Mouse (Mus musculus) T-helper 1 cell (primary cell): ENCODE measurements around the gene Tmem104.

ENCODE experiments used
- in situ Hi-C: fragments of 300-600 bp; cut with MboI, MseI; formaldehyde crosslinking; loops from one replicate; pipeline ENCODE4 v1.15.1; 2025; ENCODE audit warnings: high pct_unique_total_duplicates

Tmem104 gene

GRCm38 (mm10) chr11:115164976-115165374 is 22.3 kb upstream of the Tmem104 start:
- in situ Hi-C loops = loop anchor here (5.0 kb wide), 1 partner anchor 112 kb away; the partner anchor contains the start of gene Fdxr

GRCm38 (mm10) chr11:115166776-115167175 is 20.5 kb upstream of the Tmem104 start:
- in situ Hi-C loops = no loop called here

- in situ Hi-C loops = no loop called here
These were observed 19.5 kb upstream of the Tmem104 start for GRCm38 (mm10) chr11:115167631-115168249.

- in situ Hi-C loops = no loop called here
These were observed 17.9 kb upstream of the Tmem104 start for GRCm38 (mm10) chr11:115169430-115169829.

GRCm38 (mm10) chr11:115171125-115171524 is 16.2 kb upstream of the Tmem104 start:
- in situ Hi-C loops = no loop called here

GRCm38 (mm10) chr11:115172825-115173287 is 14.4 kb upstream of the Tmem104 start:
- in situ Hi-C loops = no loop called here

- in situ Hi-C loops = no loop called here
These were observed 13.5 kb upstream of the Tmem104 start for GRCm38 (mm10) chr11:115173549-115174339.

GRCm38 (mm10) chr11:115176399-115177190 is 10.7 kb upstream of the Tmem104 start:
- in situ Hi-C loops = no loop called here

- in situ Hi-C loops = no loop called here
These were observed 9.6 kb upstream of the Tmem104 start for GRCm38 (mm10) chr11:115177559-115178195.

GRCm38 (mm10) chr11:115178766-115179165 is 8.5 kb upstream of the Tmem104 start:
- in situ Hi-C loops = no loop called here

GRCm38 (mm10) chr11:115179191-115179590 is 8.1 kb upstream of the Tmem104 start:
- in situ Hi-C loops = no loop called here

GRCm38 (mm10) chr11:115179881-115180280 is 7.4 kb upstream of the Tmem104 start:
- in situ Hi-C loops = no loop called here

GRCm38 (mm10) chr11:115181913-115182638 is 5.2 kb upstream of the Tmem104 start:
- in situ Hi-C loops = no loop called here

GRCm38 (mm10) chr11:115184973-115185372 is 2.3 kb upstream of the Tmem104 start:
- in situ Hi-C loops = no loop called here

GRCm38 (mm10) chr11:115187693-115188092 is 406 bp downstream of the Tmem104 start, which contains the start of gene Nat9:
Gene Nat9 (minus strand): TSS chr11:115187859.
- in situ Hi-C loops = no loop called here

GRCm38 (mm10) chr11:115188539-115189231 is 1.4 kb downstream of the Tmem104 start:
- in situ Hi-C loops = no loop called here

- in situ Hi-C loops = no loop called here
These were observed 2.0 kb downstream of the Tmem104 start for GRCm38 (mm10) chr11:115189304-115189703.

GRCm38 (mm10) chr11:115192180-115192579 is 4.9 kb downstream of the Tmem104 start:
- in situ Hi-C loops = no loop called here

GRCm38 (mm10) chr11:115194693-115195092 is 7.4 kb downstream of the Tmem104 start:
- in situ Hi-C loops = no loop called here

GRCm38 (mm10) chr11:115195933-115196332 is 8.6 kb downstream of the Tmem104 start:
- in situ Hi-C loops = no loop called here
